Mouse (Mus musculus): ENCODE results near the gene Htra2. TPM values are rescaled to one million over a fixed set of nuclear protein-coding genes. Genes with fewer than 3 reads are reported as not detected.

Gene Htra2
- total RNA-seq, 2 experiments from 2014 or later, result 16.7 to 18.3 TPM

GRCm38 (mm10) chr6:83071220-83071619 lies 16.1 kb upstream of the Htra2 start:
- no peak for DNase-seq
- intact Hi-C loops (cut with DNase I), result no loop called here

GRCm38 (mm10) chr6:83070311-83071219 lies 15.5 kb upstream of the Htra2 start:
- intact Hi-C loops (cut with DNase I), result no loop called here
- DNase-seq, result peak in 1 of 2 experiments; percentile 61

- intact Hi-C loops (cut with DNase I), result no loop called here
- DNase-seq, result no peak
Observed at GRCm38 (mm10) chr6:83070247-83070310, 15.0 kb upstream of the Htra2 start, which contains the start of gene Tlx2. Gene Tlx2, minus strand, starts transcription at chr6:83070293.

DNA sequence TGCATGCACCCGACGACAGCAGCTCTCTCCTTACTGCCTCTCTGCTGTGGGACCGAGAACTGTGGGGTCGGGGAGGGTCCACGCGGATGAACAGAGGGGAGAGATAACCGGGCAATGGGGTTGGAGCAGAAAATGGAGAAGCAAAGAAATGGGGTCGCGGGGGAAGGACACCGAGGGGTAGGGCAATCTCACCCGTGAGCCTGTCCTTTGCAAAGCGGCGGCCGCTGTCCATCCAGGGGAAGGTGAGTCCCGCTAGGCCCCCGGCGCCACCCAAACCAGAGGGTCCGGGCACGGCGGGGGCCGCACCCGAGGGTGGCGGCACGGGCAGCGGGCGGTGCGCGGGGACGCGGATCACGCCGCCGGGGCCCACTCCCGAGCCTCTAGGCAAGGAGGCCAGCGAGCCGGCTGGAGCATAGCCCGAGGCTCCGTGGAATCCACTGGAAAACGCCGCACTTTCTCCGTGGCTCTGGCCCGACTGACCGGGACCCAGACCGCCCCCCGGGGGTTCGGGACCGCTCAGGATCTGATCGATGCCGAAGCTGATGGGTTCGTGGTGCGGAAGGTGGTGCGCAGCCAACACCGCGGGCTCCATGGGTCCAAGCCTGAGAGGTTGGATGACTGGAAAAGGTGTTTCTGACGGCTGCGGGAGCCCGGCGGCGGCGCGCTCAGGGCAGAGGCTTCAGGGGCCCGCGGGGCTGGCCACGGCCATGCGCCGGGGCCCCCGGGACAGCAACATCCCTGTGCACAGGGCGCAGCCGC lies 14.6 kb upstream of the Htra2 start:
- DNase-seq, result no peak
- intact Hi-C loops (cut with DNase I), result no loop called here

GRCm38 (mm10) chr6:83068706-83069487 lies 13.8 kb upstream of the Htra2 start:
- DNase-seq, result no peak
- intact Hi-C loops (cut with DNase I), result no loop called here

DNA sequence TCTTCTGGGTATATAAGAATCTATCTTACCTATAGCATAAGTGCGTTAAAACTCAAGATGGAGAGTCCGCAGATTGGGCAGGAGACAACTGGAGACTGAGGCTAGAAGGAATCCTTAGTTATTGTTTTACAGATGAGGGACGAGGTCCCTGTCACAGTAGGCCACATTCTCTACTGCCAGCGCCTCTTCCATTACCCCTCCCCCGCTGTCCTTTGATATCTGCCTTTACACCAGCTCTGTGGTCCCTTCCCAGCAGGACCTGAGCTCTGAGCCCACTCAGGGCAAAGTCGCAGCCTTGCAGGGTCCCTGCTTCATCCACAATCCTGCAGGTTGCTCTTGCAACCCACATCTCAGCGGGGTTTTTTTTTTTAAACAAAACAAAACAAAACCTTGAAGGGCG lies 13.1 kb upstream of the Htra2 start:
- DNase-seq, result no peak
- intact Hi-C loops (cut with DNase I), result no loop called here

- intact Hi-C loops (cut with DNase I), result no loop called here
- DNase-seq, result no peak
Observed at GRCm38 (mm10) chr6:83066441-83066840, 11.4 kb upstream of the Htra2 start.

DNA sequence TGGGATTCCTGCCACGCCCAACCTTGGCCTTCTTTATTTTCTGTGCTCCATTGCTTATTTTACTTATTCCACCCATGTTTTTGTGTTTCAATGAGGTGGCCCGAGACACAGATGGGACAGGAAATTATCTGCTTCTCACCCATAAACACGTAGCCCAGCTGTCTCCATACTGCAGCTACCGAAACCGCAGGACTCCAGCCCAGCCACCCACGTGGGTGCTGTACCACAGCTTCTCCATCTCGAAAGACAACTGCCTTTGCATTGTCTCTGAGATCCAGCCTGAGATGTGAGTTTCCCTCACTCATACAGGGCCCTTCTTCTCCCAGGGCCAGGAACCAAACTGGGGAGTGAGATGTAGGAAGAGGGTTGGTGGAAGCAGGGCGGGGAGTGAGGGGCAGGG lies 10.9 kb upstream of the Htra2 start:
- DNase-seq, result no peak
- intact Hi-C loops (cut with DNase I), result no loop called here

DNA sequence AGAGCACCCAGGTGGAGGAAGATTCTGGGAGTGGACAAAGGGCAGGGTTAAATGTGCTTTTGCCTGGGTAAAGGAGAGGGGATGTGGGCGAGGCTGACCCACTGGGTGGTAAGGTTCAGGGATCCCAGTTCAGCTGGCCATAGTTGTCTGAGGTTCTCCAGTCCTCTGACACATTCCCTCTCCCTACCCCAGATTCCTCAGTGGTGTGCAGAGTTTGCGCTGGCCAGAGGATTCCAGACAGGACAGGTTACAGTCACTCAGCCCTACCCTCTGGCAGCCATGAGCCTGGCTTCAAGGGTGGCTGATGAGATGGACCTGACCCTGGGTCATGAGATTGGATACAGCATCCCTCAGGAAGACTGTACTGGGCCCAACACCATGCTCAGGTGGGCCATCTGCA lies 3.7 kb upstream of the Htra2 start:
- intact Hi-C loops (cut with DNase I), result no loop called here
- no peak for DNase-seq

- no peak for DNase-seq
- intact Hi-C loops (cut with DNase I), result no loop called here
Observed at GRCm38 (mm10) chr6:83057790-83058189, 2.7 kb upstream of the Htra2 start, which contains the start of gene Dqx1. Gene Dqx1, plus strand, starts transcription at chr6:83057844.

DNA sequence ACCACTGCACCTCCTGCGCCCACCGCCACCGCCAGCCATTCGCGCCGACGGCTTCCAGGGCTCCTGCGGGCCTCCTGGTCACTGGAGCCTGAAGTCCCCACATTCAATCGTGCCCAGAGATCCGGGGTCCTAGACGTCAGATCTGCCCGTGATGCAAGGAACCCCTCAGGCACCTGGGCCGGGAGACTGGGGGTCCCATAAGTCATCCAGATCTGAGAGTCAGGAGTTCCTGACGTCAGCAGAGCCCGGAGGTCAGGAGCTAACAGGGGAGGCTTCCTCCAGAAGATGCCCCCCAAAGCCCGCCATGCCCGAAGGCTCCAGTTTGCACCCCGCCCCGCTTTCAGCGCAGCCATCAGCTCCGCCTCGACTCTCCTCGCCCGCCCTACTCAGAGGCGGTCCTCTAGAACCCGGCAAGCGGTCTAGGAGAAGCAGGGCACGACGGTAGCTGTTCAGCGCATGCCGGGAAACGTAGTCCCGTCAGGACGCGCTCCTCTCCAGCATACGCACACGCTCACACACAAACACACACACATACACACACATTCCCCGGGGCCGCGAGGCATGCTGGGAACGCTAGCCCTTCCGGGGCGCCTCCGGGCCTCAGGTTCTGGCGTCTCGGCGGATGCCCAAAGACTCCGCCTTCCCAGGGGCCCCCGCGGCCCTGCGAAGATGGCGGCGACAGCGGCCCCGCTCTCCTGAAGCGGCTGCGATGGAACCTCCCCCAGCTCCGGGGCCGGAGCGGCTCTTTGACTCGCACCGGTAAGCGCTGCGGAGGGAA lies 810 bp downstream of the Htra2 start, which contains the start of gene Aup1:
Gene Aup1, plus strand, starts transcription at position 448 of the 778 bp plus-strand sequence.
- intact Hi-C loops (cut with DNase I), result loop anchor here (1.0 to 5.0 kb wide), 2 partner anchors 24 to 57 kb away; no protein-coding TSS in a partner anchor
- peak; percentile 91 to 96 for DNase-seq

DNA sequence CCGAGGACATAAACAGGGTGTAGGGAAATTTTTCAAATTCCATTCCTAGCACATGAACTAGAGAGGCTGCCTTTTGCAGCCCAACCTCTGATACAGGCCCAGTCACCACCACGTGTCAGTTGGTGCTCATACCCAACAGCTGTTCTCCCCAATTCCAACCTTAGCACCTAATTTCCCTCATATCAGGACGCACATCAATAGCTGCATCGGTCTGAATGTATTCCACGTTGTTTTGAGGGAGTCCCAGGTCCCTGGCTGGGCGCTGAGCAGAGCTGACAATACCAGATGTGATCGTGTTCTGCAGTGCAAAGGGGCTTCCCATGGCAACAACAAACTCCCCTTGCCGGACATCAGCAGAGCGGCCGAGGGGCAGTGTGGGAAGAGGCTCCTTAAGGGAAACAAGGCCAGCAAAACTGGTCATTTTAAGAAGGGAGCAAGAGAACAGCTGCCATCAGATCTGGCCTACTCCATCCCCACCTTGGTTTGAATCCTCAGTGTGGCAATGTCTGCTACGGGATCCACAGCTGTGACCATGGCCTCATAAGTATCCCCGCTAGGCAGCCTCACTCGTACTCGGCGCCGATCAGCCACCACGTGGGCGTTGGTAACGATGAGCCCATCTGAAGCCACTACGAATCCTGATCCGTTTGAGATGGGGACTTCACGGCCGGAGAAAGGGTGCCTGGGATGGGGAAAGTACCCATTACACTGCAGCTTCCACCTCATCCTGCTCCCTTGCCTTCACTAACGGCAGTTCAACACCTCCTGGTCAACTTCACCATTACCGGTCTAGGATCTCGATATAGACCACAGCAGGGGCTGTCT lies 1.7 kb downstream of the Htra2 start:
- no peak for DNase-seq
- intact Hi-C loops (cut with DNase I), result loop anchor here (5.0 kb wide), 1 partner anchor 56 kb away; no protein-coding TSS in a partner anchor

DNA sequence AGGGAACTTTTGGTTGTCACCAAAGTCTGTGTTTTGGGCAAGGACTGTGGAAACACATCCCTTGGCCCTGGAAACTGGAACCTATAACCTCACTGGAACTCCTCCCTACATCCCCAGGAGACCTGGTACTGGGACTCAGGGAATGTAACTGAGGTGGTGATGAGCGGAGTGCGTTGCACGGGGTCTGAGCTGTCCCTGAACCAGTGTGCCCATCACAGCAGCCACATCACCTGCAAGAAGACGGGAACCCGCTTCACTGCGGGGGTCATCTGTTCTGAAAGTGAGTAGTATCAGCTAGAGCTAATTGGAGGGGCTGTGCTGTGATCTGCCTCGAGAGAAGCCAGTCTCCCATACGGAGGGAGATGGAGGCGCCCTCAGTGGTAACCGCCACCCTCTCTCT lies 5.7 kb downstream of the Htra2 start:
- intact Hi-C loops (cut with DNase I), result no loop called here
- DNase-seq, result no peak

GRCm38 (mm10) chr6:83044742-83045141 lies 10.3 kb downstream of the Htra2 start:
- intact Hi-C loops (cut with DNase I), result no loop called here
- no peak for DNase-seq

DNA sequence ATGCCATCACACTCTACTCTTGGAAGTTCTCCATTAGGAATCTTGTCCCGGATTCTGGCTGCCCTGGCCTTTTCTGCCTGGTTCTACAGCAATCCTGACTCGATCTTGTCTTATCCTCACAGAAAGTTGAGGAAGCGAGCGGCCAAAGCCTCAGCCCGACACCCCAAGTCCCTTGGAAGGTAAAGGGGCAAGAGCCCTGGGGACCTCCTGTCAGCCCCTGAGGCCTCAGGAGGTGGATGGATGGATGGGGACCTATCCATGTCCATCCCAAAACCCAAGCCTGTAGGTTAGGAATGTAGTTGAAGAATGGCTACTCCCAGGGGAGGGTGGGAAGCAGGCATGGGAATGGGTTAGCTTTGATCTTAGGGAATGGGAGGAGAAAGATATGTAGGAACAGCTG lies 11.1 kb downstream of the Htra2 start:
- intact Hi-C loops (cut with DNase I), result no loop called here
- no peak for DNase-seq

GRCm38 (mm10) chr6:83043561-83043960 lies 11.5 kb downstream of the Htra2 start:
- intact Hi-C loops (cut with DNase I), result no loop called here
- DNase-seq, result no peak

DNA sequence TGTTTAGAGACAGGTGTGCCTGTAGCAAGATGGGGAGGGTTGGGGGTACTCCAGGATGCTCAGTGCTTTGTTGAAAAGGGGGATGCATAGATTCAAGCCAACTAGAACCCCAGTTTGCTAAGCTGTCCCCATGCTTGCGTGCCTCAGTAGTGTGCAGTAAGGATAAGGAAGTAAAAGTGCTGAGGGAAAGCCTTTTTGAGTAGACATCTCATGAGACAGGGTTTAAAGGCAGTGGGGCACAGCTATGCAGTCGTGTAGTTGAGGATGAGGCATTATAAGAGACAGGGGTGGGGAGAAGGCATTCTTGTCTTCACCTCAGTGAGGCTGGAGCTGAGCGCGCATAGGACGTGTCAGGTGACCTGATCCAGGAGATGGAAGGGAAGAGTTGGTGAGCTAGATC lies 14.5 kb downstream of the Htra2 start:
- no peak for DNase-seq
- intact Hi-C loops (cut with DNase I), result no loop called here

GRCm38 (mm10) chr6:83038496-83039012 lies 16.5 kb downstream of the Htra2 start:
- intact Hi-C loops (cut with DNase I), result no loop called here

DNA sequence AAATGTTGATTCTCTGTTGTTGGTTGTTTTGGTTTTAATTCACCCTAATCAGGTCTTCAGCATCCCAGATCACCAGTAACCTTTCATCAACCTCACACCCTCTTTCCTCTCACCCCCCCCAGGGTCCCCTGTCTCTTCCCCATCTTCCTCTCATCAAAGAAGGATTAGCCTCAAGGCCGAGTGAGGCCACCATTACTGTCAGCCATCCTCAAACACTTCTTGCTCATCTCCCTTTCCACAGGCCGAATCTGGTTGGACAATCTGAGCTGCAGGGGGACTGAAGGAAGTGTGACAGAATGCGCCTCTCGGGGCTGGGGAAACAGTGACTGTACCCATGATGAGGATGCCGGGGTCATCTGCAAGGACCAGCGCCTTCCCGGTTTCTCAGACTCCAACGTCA lies 17.9 kb downstream of the Htra2 start:
- no peak for DNase-seq
- intact Hi-C loops (cut with DNase I), result no loop called here

More at GRCm38 (mm10) chr6:83038496-83039012, 16.5 kb downstream of the Htra2 start:
- DNase-seq, result peak; percentile 89 to 96

Measured in gastrocnemius, postnatal 36 days (tissue).